Mouse (Mus musculus) right cerebral cortex, postnatal 10 days (tissue): ENCODE data around the gene Bptf.
"Not testable (repeated sequence)": the region's sequence is repeated elsewhere in the genome, so short reads cannot be mapped to it uniquely, and the experiment has no call there.

Experiments
- DNase-seq, 2 experiments: peaks; one replicate each; pipeline ENCODE4 v3.0.0; 2021; ENCODE audit warnings: low spot score in 2 of 2

Gene Bptf

DNA sequence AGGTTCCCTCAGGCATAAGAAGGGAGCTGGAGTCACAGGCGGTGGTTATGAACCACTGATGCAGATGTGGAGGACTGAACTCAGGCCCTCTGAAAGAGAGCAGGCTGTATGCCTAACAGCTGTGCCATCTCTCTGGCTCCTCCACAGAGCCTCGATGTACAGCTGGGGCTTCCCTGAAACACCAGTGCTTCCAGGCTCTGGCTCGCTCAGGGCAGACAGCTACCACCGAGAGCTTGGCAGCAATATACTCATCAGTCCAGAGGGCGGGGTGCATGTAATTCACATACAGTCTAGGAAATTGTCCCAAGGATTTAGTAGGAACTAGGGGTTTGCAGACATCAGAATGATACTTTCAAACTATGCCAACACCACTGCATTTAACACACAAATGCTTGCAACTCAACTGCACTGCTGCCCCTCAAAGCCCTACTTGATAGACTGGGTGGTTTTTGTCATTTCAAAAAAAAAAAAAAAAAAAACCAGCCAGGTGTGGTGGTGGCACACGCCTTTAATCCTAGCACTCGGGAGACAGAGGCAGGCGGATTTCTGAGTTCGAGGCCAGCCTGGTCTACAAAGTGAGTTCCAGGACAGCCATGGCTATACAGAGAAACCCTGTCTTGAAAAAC lies 145.8 kb downstream of the Bptf start:
- DNase-seq, result not testable (repeated sequence)
